Mouse (Mus musculus): ENCODE measurements around the gene St3gal3.

GRCm38 (mm10) chr4:118099637-118100364 lies 34.9 kb downstream of the St3gal3 start:
- TF ChIP-seq CTCF (IDR thresholded peaks at IDR 0.05; ENCODE audit: extremely low read depth, insufficient read length, insufficient replicate concordance, low read depth, low read length) (no peak), POLR2A (IDR thresholded peaks at IDR 0.05; ENCODE audit: low read depth, low read length) (no peak)
